Comparison of ENCODE assay signal across 16 mouse cellular contexts in genomic region chr14:76127311-76127710, GRCm38 (mm10).
"Had no signal": no experiment of that assay in that cellular context is flagged by ENCODE, and none has a peak within 500 bp of the region (broad histone marks: within the 10 kb centered on the region; RNA-seq: fewer than 3 reads in every experiment).

No protein-coding gene starts in this region.

- DNase-seq: heart, postnatal 10 days; heart, postnatal 14 days; heart, postnatal 36 days; heart, postnatal 4 days; kidney, adult 11 months; kidney, adult 18-20 months; kidney, adult 2 months; kidney, adult 8-10 months; kidney, adult 9 months; kidney, postnatal 10 days; kidney, postnatal 14 days; kidney, postnatal 25 days; kidney, postnatal 36 days; kidney, postnatal 4 days; layer of hippocampus, adult 9-11 months; layer of hippocampus, postnatal 36 days had no signal
